Mouse (Mus musculus): ENCODE results near the gene Klhl5. TPM values are rescaled to one million over a fixed set of nuclear protein-coding genes. Genes with fewer than 3 reads are reported as not detected.
"Not testable (repeated sequence)": the region's sequence is repeated elsewhere in the genome, so short reads cannot be mapped to it uniquely, and the experiment has no call there.

The Klhl5 gene
- total RNA-seq, 1 experiment from 2014 or later: 47.6 TPM

GRCm38 (mm10) chr5:65091921-65092320 is 15.4 kb upstream of the Klhl5 start, which contains the start of gene Tmem156:
TSS of gene Tmem156 (minus strand) at chr5:65092132.
- ATAC-seq (replicated peaks in 1 of 2; ENCODE audit: insufficient read depth in 1 of 2, low FRiP score in 2 of 2, low TSS enrichment in 1 of 2, low read depth in 1 of 2, poor library complexity in 2 of 2, severe bottlenecking in 2 of 2): peak in 1 of 2 experiments; percentile 23; a peak in 1 of 4 replicates

GRCm38 (mm10) chr5:65093769-65094168 is 13.6 kb upstream of the Klhl5 start:
- ATAC-seq (replicated peaks in 1 of 2; ENCODE audit: insufficient read depth in 1 of 2, low FRiP score in 2 of 2, low TSS enrichment in 1 of 2, low read depth in 1 of 2, poor library complexity in 2 of 2, severe bottlenecking in 2 of 2): no peak

- ATAC-seq (replicated peaks in 1 of 2; ENCODE audit: insufficient read depth in 1 of 2, low FRiP score in 2 of 2, low TSS enrichment in 1 of 2, low read depth in 1 of 2, poor library complexity in 2 of 2, severe bottlenecking in 2 of 2): no peak
These were observed 12.3 kb upstream of the Klhl5 start for GRCm38 (mm10) chr5:65094902-65095545.

- no peak for ATAC-seq (replicated peaks in 1 of 2; ENCODE audit: insufficient read depth in 1 of 2, low FRiP score in 2 of 2, low TSS enrichment in 1 of 2, low read depth in 1 of 2, poor library complexity in 2 of 2, severe bottlenecking in 2 of 2)
These were observed 11.3 kb upstream of the Klhl5 start for GRCm38 (mm10) chr5:65096082-65096481.

- ATAC-seq (replicated peaks in 1 of 2; ENCODE audit: insufficient read depth in 1 of 2, low FRiP score in 2 of 2, low TSS enrichment in 1 of 2, low read depth in 1 of 2, poor library complexity in 2 of 2, severe bottlenecking in 2 of 2): no peak
These were observed 10.5 kb upstream of the Klhl5 start for GRCm38 (mm10) chr5:65096805-65097204.

- no peak for ATAC-seq (replicated peaks in 1 of 2; ENCODE audit: insufficient read depth in 1 of 2, low FRiP score in 2 of 2, low TSS enrichment in 1 of 2, low read depth in 1 of 2, poor library complexity in 2 of 2, severe bottlenecking in 2 of 2)
These were observed 9.9 kb upstream of the Klhl5 start for GRCm38 (mm10) chr5:65097457-65097856.

- ATAC-seq (replicated peaks in 1 of 2; ENCODE audit: insufficient read depth in 1 of 2, low FRiP score in 2 of 2, low TSS enrichment in 1 of 2, low read depth in 1 of 2, poor library complexity in 2 of 2, severe bottlenecking in 2 of 2): no peak
These were observed 7.3 kb upstream of the Klhl5 start for GRCm38 (mm10) chr5:65100002-65100401.

- no peak for ATAC-seq (replicated peaks in 1 of 2; ENCODE audit: insufficient read depth in 1 of 2, low FRiP score in 2 of 2, low TSS enrichment in 1 of 2, low read depth in 1 of 2, poor library complexity in 2 of 2, severe bottlenecking in 2 of 2)
These were observed 6.1 kb upstream of the Klhl5 start for GRCm38 (mm10) chr5:65101209-65101608.

- ATAC-seq (replicated peaks in 1 of 2; ENCODE audit: insufficient read depth in 1 of 2, low FRiP score in 2 of 2, low TSS enrichment in 1 of 2, low read depth in 1 of 2, poor library complexity in 2 of 2, severe bottlenecking in 2 of 2): peak; percentile 37 to 49; a peak in 1 of 4 replicates
These were observed 5.7 kb upstream of the Klhl5 start for GRCm38 (mm10) chr5:65101621-65102020.

- peak; percentile 11 to 29; a peak in 3 of 4 replicates for ATAC-seq (replicated peaks in 1 of 2; ENCODE audit: insufficient read depth in 1 of 2, low FRiP score in 2 of 2, low TSS enrichment in 1 of 2, low read depth in 1 of 2, poor library complexity in 2 of 2, severe bottlenecking in 2 of 2)
These were observed 5.2 kb upstream of the Klhl5 start for GRCm38 (mm10) chr5:65102026-65102640.

GRCm38 (mm10) chr5:65102641-65103042 is 4.7 kb upstream of the Klhl5 start:
- peak; percentile 44 to 65 for ATAC-seq (replicated peaks in 1 of 2; ENCODE audit: insufficient read depth in 1 of 2, low FRiP score in 2 of 2, low TSS enrichment in 1 of 2, low read depth in 1 of 2, poor library complexity in 2 of 2, severe bottlenecking in 2 of 2)

GRCm38 (mm10) chr5:65107773-65108432 is 564 bp downstream of the Klhl5 start:
- ATAC-seq (replicated peaks in 1 of 2; ENCODE audit: insufficient read depth in 1 of 2, low FRiP score in 2 of 2, low TSS enrichment in 1 of 2, low read depth in 1 of 2, poor library complexity in 2 of 2, severe bottlenecking in 2 of 2): peak; percentile 38 to 46; a peak in 2 of 4 replicates

- ATAC-seq (replicated peaks in 1 of 2; ENCODE audit: insufficient read depth in 1 of 2, low FRiP score in 2 of 2, low TSS enrichment in 1 of 2, low read depth in 1 of 2, poor library complexity in 2 of 2, severe bottlenecking in 2 of 2): not testable (repeated sequence)
These were observed 4.9 kb downstream of the Klhl5 start for GRCm38 (mm10) chr5:65112225-65112624.

- ATAC-seq (replicated peaks in 1 of 2; ENCODE audit: insufficient read depth in 1 of 2, low FRiP score in 2 of 2, low TSS enrichment in 1 of 2, low read depth in 1 of 2, poor library complexity in 2 of 2, severe bottlenecking in 2 of 2): no peak
These were observed 6.0 kb downstream of the Klhl5 start for GRCm38 (mm10) chr5:65113323-65113722.

GRCm38 (mm10) chr5:65116789-65117188 is 9.4 kb downstream of the Klhl5 start:
- ATAC-seq (replicated peaks in 1 of 2; ENCODE audit: insufficient read depth in 1 of 2, low FRiP score in 2 of 2, low TSS enrichment in 1 of 2, low read depth in 1 of 2, poor library complexity in 2 of 2, severe bottlenecking in 2 of 2): no peak

GRCm38 (mm10) chr5:65119495-65119894 is 12.2 kb downstream of the Klhl5 start:
- ATAC-seq (replicated peaks in 1 of 2; ENCODE audit: insufficient read depth in 1 of 2, low FRiP score in 2 of 2, low TSS enrichment in 1 of 2, low read depth in 1 of 2, poor library complexity in 2 of 2, severe bottlenecking in 2 of 2): no peak

GRCm38 (mm10) chr5:65119918-65120317 is 12.6 kb downstream of the Klhl5 start:
- ATAC-seq (replicated peaks in 1 of 2; ENCODE audit: insufficient read depth in 1 of 2, low FRiP score in 2 of 2, low TSS enrichment in 1 of 2, low read depth in 1 of 2, poor library complexity in 2 of 2, severe bottlenecking in 2 of 2): peak; percentile 72 to 88

- ATAC-seq (replicated peaks in 1 of 2; ENCODE audit: insufficient read depth in 1 of 2, low FRiP score in 2 of 2, low TSS enrichment in 1 of 2, low read depth in 1 of 2, poor library complexity in 2 of 2, severe bottlenecking in 2 of 2): no peak
These were observed 15.3 kb downstream of the Klhl5 start for GRCm38 (mm10) chr5:65122616-65123015.
